Mouse (Mus musculus): ENCODE results near the gene Rpl37.

- no peak for TF ChIP-seq CTCF (IDR thresholded peaks at IDR 0.05)
- no peak for TF ChIP-seq EP300 (IDR thresholded peaks at IDR 0.05)
Observed at GRCm38 (mm10) chr15:5155093-5155492, 38.6 kb downstream of the Rpl37 start.

Measured in lung, postnatal 0 days (tissue).